Mouse (Mus musculus) intestine, postnatal 0 days (tissue): ENCODE data around the gene Terf2ip. TPM values are rescaled to one million over a fixed set of nuclear protein-coding genes. Genes with fewer than 3 reads are reported as not detected.

Experiments used
- ATAC-seq: fragments of 200-750 bp; cut with Nextera tagmentation; 2 replicates; pipeline ENCODE4 v1.8.0; 2017; ENCODE audit warnings: mild to moderate bottlenecking, moderate TSS enrichment, moderate library complexity
- H3K27ac ChIP-seq: fragments of 300-500 bp; sonication (generic); 2 replicates; pipeline ENCODE4 v1.5.1; 2014; ENCODE audit warnings: mild to moderate bottlenecking, low read depth, low read length, moderate library complexity
- H3K27me3 ChIP-seq: fragments of 300-500 bp; sonication (generic); replicated peaks from 2 replicates; pipeline ENCODE4 v1.6.1; 2014; ENCODE audit warnings: low read length, mixed read lengths; ENCODE audit not compliant: control insufficient read depth, insufficient read depth
- H3K36me3 ChIP-seq: fragments of 300-500 bp; sonication (generic); 2 replicates; pipeline ENCODE4 v1.6.1; 2014; ENCODE audit warnings: mild to moderate bottlenecking, moderate library complexity; ENCODE audit not compliant: control insufficient read depth, insufficient read depth
- H3K4me1 ChIP-seq: fragments of 300-500 bp; sonication (generic); replicated peaks from 2 replicates; pipeline ENCODE4 v1.6.1; 2014; ENCODE audit warnings: antibody characterized with exemption, low read length, mixed read lengths; ENCODE audit not compliant: control insufficient read depth, insufficient read depth
- H3K4me2 ChIP-seq: fragments of 300-500 bp; sonication (generic); replicated peaks from 2 replicates; pipeline ENCODE4 v1.6.1; 2014; ENCODE audit warnings: low read depth, mild to moderate bottlenecking, moderate library complexity
- H3K4me3 ChIP-seq: fragments of 300-500 bp; sonication (generic); 2 replicates; pipeline ENCODE4 v1.5.1; 2014; ENCODE audit warnings: low read depth, low read length
- H3K9ac ChIP-seq: fragments of 300-500 bp; sonication (generic); 2 replicates; pipeline ENCODE4 v1.6.1; 2014; ENCODE audit warnings: mild to moderate bottlenecking, low read depth, low read length
- H3K9me3 ChIP-seq: fragments of 300-500 bp; sonication (generic); 2 replicates; pipeline ENCODE4 v1.6.1; 2016; ENCODE audit warnings: mixed run types; ENCODE audit not compliant: control insufficient read depth
- CTCF ChIP-seq: sonication (generic); IDR thresholded peaks from 2 replicates; pipeline ENCODE4 v1.5.1; 2016; ENCODE audit warnings: low read depth, mild to moderate bottlenecking, control low read depth, antibody characterized with exemption, moderate library complexity
- WGBS: fragments of 180-500 bp; shearing (Covaris S2); extraction: QIAGEN DNeasy Blood & Tissue Kit; methylation state at CpG from one replicate; pipeline ENCODE4 v1.1.7; 2014; 5-methylcytosine and 5-hydroxymethylcytosine counted together
- polyA plus RNA-seq: library from polyadenylated mRNA; unstranded; fragments of >200 nt; fragmentation: Nextera tagmentation; extraction: Ambion mirVana; gene quantifications from 2 replicates; pipeline ENCODE4 v1.2.1, GENCODE M21; 2015

The Terf2ip gene
- 10.1 and 11.2 TPM in 2 replicates for polyA plus RNA-seq

- Histone ChIP-seq H3K4me1 (peaks cover 10% of the 10 kb centered on the region), H3K36me3 (no peaks in the 10 kb centered on the region; the same call in 1 of the 2 replicates), H3K9ac (peak within 1 kb of the TSS; percentile 87), H3K4me2 (peak within 1 kb of the TSS; percentile 97), H3K9me3 (no peaks in the 10 kb centered on the region), H3K4me3 (peak within 1 kb of the TSS; percentile 96), H3K27me3 (no peaks in the 10 kb centered on the region), H3K27ac (peak within 1 kb of the TSS; percentile 71)
- TF ChIP-seq CTCF, result no peak
- WGBS, result under 1% methylated on average over 61 of the region's 61 CpGs
- peak; percentile 91 for ATAC-seq
Observed at GRCm38 (mm10) chr8:112010997-112011815, at the start of gene Terf2ip, which contains the start of gene Kars. Terf2ip (plus strand) TSS chr8:112011398. Kars (minus strand) TSS chr8:112011323.

- 69% methylated on average over 1 of the region's 1 CpGs for WGBS
- no peak overlapping the region for H3K4me2 ChIP-seq
- H3K4me3 ChIP-seq, result no peak overlapping the region
- H3K27ac ChIP-seq, result no peak overlapping the region
- no peaks in the 10 kb centered on the region for H3K4me1 ChIP-seq
- no peak overlapping the region for H3K9ac ChIP-seq
- no peak for ATAC-seq
- no peaks in the 10 kb centered on the region for H3K9me3 ChIP-seq
- no peak for TF ChIP-seq CTCF
- H3K36me3 ChIP-seq, result peaks cover 2% of the 10 kb centered on the region
- H3K27me3 ChIP-seq, result no peaks in the 10 kb centered on the region
Observed at GRCm38 (mm10) chr8:111962589-111962988, 48.6 kb upstream of the Terf2ip start.

GRCm38 (mm10) chr8:111963091-111963490 is 48.1 kb upstream of the Terf2ip start:
- Histone ChIP-seq H3K27ac (no peak overlapping the region), H3K4me3 (no peak overlapping the region), H3K4me1 (no peaks in the 10 kb centered on the region), H3K27me3 (no peaks in the 10 kb centered on the region), H3K9me3 (no peaks in the 10 kb centered on the region), H3K9ac (no peak overlapping the region), H3K4me2 (no peak overlapping the region), H3K36me3 (no peaks in the 10 kb centered on the region; the same call in 1 of the 2 replicates)
- no peak for ATAC-seq
- TF ChIP-seq CTCF, result no peak
- WGBS, result 77% methylated on average over 10 of the region's 10 CpGs

GRCm38 (mm10) chr8:111963546-111963945 is 47.7 kb upstream of the Terf2ip start:
- WGBS, result 87% methylated on average over 4 of the region's 4 CpGs
- ATAC-seq, result no peak
- H3K4me1 ChIP-seq, result no peaks in the 10 kb centered on the region

GRCm38 (mm10) chr8:111964351-111964750 is 46.8 kb upstream of the Terf2ip start:
- Histone ChIP-seq H3K27ac (no peak overlapping the region), H3K4me2 (no peak overlapping the region), H3K27me3 (no peaks in the 10 kb centered on the region), H3K9me3 (no peaks in the 10 kb centered on the region), H3K36me3 (no peaks in the 10 kb centered on the region; the same call in 1 of the 2 replicates), H3K4me1 (no peaks in the 10 kb centered on the region), H3K4me3 (no peak overlapping the region), H3K9ac (no peak overlapping the region)
- no peak for ATAC-seq
- no peak for TF ChIP-seq CTCF
- WGBS, result 53% methylated on average over 5 of the region's 5 CpGs

More at GRCm38 (mm10) chr8:111963546-111963945, 47.7 kb upstream of the Terf2ip start:
- no peaks in the 10 kb centered on the region; the same call in 1 of the 2 replicates for H3K36me3 ChIP-seq
- no peak overlapping the region for H3K4me3 ChIP-seq
- no peak overlapping the region for H3K9ac ChIP-seq
- no peak overlapping the region for H3K4me2 ChIP-seq
- no peaks in the 10 kb centered on the region for H3K9me3 ChIP-seq
- no peaks in the 10 kb centered on the region for H3K27me3 ChIP-seq
- no peak for TF ChIP-seq CTCF
- no peak overlapping the region for H3K27ac ChIP-seq

GRCm38 (mm10) chr8:111964849-111965561 is 46.2 kb upstream of the Terf2ip start:
- Histone ChIP-seq H3K4me3 (no peak overlapping the region), H3K4me1 (no peaks in the 10 kb centered on the region), H3K27ac (no peak overlapping the region), H3K27me3 (no peaks in the 10 kb centered on the region), H3K9me3 (no peaks in the 10 kb centered on the region), H3K9ac (no peak overlapping the region), H3K36me3 (no peaks in the 10 kb centered on the region), H3K4me2 (no peak overlapping the region)
- WGBS, result 63% methylated on average over 7 of the region's 7 CpGs
- no peak for TF ChIP-seq CTCF
- no peak for ATAC-seq
